11 mouse cellular contexts compared by ENCODE assay signal in genomic region chr17:65947307-65947706, GRCm38 (mm10). TPM values are rescaled to one million over a fixed set of nuclear protein-coding genes. Genes with fewer than 3 reads are reported as not detected.
DNase-seq lines count a peak whose midpoint lies in the region; ATAC-seq and TF ChIP-seq lines count a peak whose summit lies in the region.
"Had no signal": no experiment of that assay in that cellular context is flagged by ENCODE, and none has a peak within 500 bp of the region (broad histone marks: within the 10 kb centered on the region; RNA-seq: fewer than 3 reads in every experiment).

No protein-coding gene starts in this region.

- ATAC-seq in inflammation-experienced regulatory T-cells, adult 6 months, result peak; percentile 20
- ATAC-seq: Patski had no signal

- TF ChIP-seq CTCF in lung, adult 2 months (IDR thresholded peaks at IDR 0.05; ENCODE audit: insufficient read depth, low read length), result no peak

- peaks cover 8% of the 10 kb centered on the region for H3K4me1 ChIP-seq in lung, adult 2 months (ENCODE audit: control insufficient read depth, insufficient read depth, low read length)

- H3K4me3 ChIP-seq in lung, adult 2 months (replicated peaks; ENCODE audit: extremely low read depth, low read depth, low read length), result no peak overlapping the region
- H3K4me3 ChIP-seq: hindbrain, embryonic 12.5 days had no signal

- DNase-seq in cerebellum, adult 9-10 months, result peak; percentile 70
- DNase-seq in cerebellum, adult 11-12 months, result no peak
- DNase-seq in lung, postnatal 10 days, result peak; percentile 22
- DNase-seq in lung, adult 2 months, result no peak
- DNase-seq in heart, adult 8-10 months (ENCODE audit: low spot score), result peak; percentile 50
- no peak for DNase-seq in layer of hippocampus, adult 8-10 months (ENCODE audit: low spot score in 2 of 2)
- DNase-seq in embryo, embryonic 9.5 days (ENCODE audit: extremely low spot score), result no peak
- DNase-seq: liver had no signal

- TF ChIP-seq POLR2A in lung, adult 2 months (IDR thresholded peaks at IDR 0.05; ENCODE audit: borderline replicate concordance, extremely low read depth, low read depth, low read length), result no peak

- WGBS in lung, adult 2 months, result 49% methylated on average over 8 of the region's 8 CpGs

RNA-seq across cellular contexts. Expression of gene Twsg1, which starts 3.7 kb away (rescaled TPM):
- polyA plus RNA-seq in lung, adult 2 months (2012; rRNA removed), result 85.2 and 92.5 TPM in 2 replicates
- total RNA-seq in heart, adult 8-10 months (2022), result 10 to 100 TPM; 69.1 to 85.0 (median 79.8) TPM
- polyA plus RNA-seq in inflammation-experienced regulatory T-cells, adult 6 months (2017; shearing (Covaris generic)), result 10 to 100 TPM; 18.6 to 22.8 (median 22.1) TPM
- 10 to 100 TPM; 28.9 to 40.8 (median 31.2) TPM for total RNA-seq in layer of hippocampus, adult 8-10 months (2022)

Comparison
In these comparisons a context has a peak if more than half of its experiments do, and no peak if none do; other contexts are left out.
1. DNase-seq: peak in cerebellum, adult 9-10 months (single experiment), lung, postnatal 10 days (single experiment) and heart, adult 8-10 months (single experiment); none in cerebellum, adult 11-12 months (single experiment), lung, adult 2 months (single experiment), layer of hippocampus, adult 8-10 months (0 of 2) and embryo, embryonic 9.5 days (single experiment).